Comparison of ENCODE assay signal across 14 mouse cellular contexts in the genomic region with DNA sequence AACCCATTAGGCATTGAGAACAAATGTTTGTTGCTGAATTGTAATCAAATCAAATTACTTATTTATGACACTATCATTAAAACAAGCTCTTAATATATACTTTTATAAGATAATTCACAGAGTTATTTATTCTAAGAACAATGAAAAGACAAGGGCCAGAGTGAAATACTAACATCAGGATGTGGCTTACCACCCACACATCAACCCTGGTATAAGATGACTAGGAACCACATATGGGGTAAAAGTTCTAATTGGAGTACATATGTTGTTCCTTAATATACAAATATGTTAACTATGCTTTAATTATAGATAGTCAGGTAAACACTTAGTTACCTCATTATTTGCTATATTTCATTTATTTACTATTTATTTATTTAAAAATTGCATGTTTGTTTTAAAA.
"Had no signal": no experiment of that assay in that cellular context is flagged by ENCODE, and none has a peak within 500 bp of the region (broad histone marks: within the 10 kb centered on the region; RNA-seq: fewer than 3 reads in every experiment).

No protein-coding gene starts in this region.

- DNase-seq: gastrocnemius, adult 2 months; gastrocnemius, postnatal 10 days; gastrocnemius, postnatal 25 days; heart, adult 2 months; heart, postnatal 14 days; heart, postnatal 36 days; kidney, adult 18-20 months; kidney, adult 8-10 months; kidney, postnatal 10 days; kidney, postnatal 25 days; kidney, postnatal 4 days; left cerebral cortex, postnatal 4 days had no signal

- ATAC-seq: hindbrain, embryonic 16.5 days; liver, embryonic 12.5 days had no signal
